Mouse (Mus musculus) CH12.LX (cell line): ENCODE data around the gene Gm10190.

Source experiments
- E2F4 ChIP-seq: IDR thresholded peaks from 2 replicates; pipeline ENCODE4 v1.6.1; 2011; ENCODE audit warnings: low read depth, low read length, improper control_type of control experiment; ENCODE audit not compliant: insufficient replicate concordance
- ELF1 ChIP-seq: IDR thresholded peaks from 2 replicates; pipeline ENCODE4 v1.6.1; 2014; ENCODE audit warnings: low read depth, mild to moderate bottlenecking, inconsistent platforms, low read length, improper control_type of control experiment
- IRF4 ChIP-seq: IDR thresholded peaks from 2 replicates; pipeline ENCODE4 v1.6.1; 2014; ENCODE audit warnings: low read depth, mild to moderate bottlenecking, inconsistent platforms, low read length, improper control_type of control experiment
- MXI1 ChIP-seq: IDR thresholded peaks from 2 replicates; pipeline ENCODE4 v1.6.1; 2011; ENCODE audit warnings: mild to moderate bottlenecking, low read depth, low read length, improper control_type of control experiment
- POLR2A ChIP-seq: IDR thresholded peaks from 2 replicates; pipeline ENCODE4 v1.6.1; 2011; ENCODE audit warnings: low read depth, mild to moderate bottlenecking, improper control_type of control experiment, low read length
- POLR2AphosphoS2 ChIP-seq: IDR thresholded peaks from 2 replicates; pipeline ENCODE4 v1.6.1; 2011; ENCODE audit warnings: low read depth, low read length, improper control_type of control experiment
- UBTF ChIP-seq: IDR thresholded peaks from 2 replicates; pipeline ENCODE4 v1.6.1; 2012; ENCODE audit warnings: low read depth, mild to moderate bottlenecking, inconsistent platforms, low read length, improper control_type of control experiment, moderate library complexity
- USF1 ChIP-seq: IDR thresholded peaks from 2 replicates; pipeline ENCODE4 v1.6.1; 2014; ENCODE audit warnings: low read depth, mild to moderate bottlenecking, inconsistent platforms, low read length, improper control_type of control experiment

GRCm38 (mm10) chr17:80385671-80386070 lies 12.3 kb upstream of the Gm10190 start:
- TF ChIP-seq POLR2AphosphoS2: no peak
- TF ChIP-seq USF1: no peak
- TF ChIP-seq UBTF: no peak
- TF ChIP-seq E2F4: no peak
- no peak for TF ChIP-seq POLR2A
- TF ChIP-seq MXI1: no peak
- TF ChIP-seq ELF1: no peak
- TF ChIP-seq IRF4: no peak
